Mouse (Mus musculus) erythroblast, embryonic 14.5 days (primary cell): ENCODE measurements around the gene Itgb6. TPM values are rescaled to one million over a fixed set of nuclear protein-coding genes. Genes with fewer than 3 reads are reported as not detected.

ENCODE experiments used
- H3K27me3 ChIP-seq: 2 replicates; pipeline ENCODE4 v1.6.1; 2012; ENCODE audit warnings: inconsistent platforms; ENCODE audit not compliant: control insufficient read depth
- H3K36me3 ChIP-seq: 2 replicates; pipeline ENCODE4 v1.6.1; 2012; ENCODE audit warnings: mild to moderate bottlenecking, inconsistent platforms; ENCODE audit not compliant: control insufficient read depth
- H3K4me1 ChIP-seq: 2 replicates; pipeline ENCODE4 v1.6.1; 2012; ENCODE audit warnings: inconsistent platforms; ENCODE audit not compliant: control insufficient read depth
- H3K4me3 ChIP-seq: replicated peaks from 2 replicates; pipeline ENCODE3; 2012; ENCODE audit warnings: moderate library complexity, mild to moderate bottlenecking, inconsistent platforms
- H3K9me3 ChIP-seq: 2 replicates; pipeline ENCODE4 v1.6.1; 2012; ENCODE audit warnings: low read length, inconsistent platforms, mixed read lengths; ENCODE audit not compliant: control insufficient read depth
- GATA1 ChIP-seq: IDR thresholded peaks from 2 replicates; pipeline ENCODE4 v1.6.1; 2012; ENCODE audit warnings: low read length, inconsistent platforms, mixed read lengths
- TAL1 ChIP-seq: IDR thresholded peaks from 3 replicates; pipeline ENCODE4 v1.6.1; 2012; ENCODE audit warnings: low read length, inconsistent platforms, mixed read lengths
- polyA plus RNA-seq: library from polyadenylated mRNA; stranded (reverse); fragments of >175 nt; gene quantifications from 2 replicates; pipeline ENCODE4 v1.2.3, GENCODE M21; 2012

Gene Itgb6
- polyA plus RNA-seq, 1 experiment: not detected

- no peaks in the 10 kb centered on the region for H3K4me1 ChIP-seq
- H3K27me3 ChIP-seq: no peaks in the 10 kb centered on the region
- H3K4me3 ChIP-seq: no peak overlapping the region
- no peak for TF ChIP-seq TAL1
- TF ChIP-seq GATA1: no peak
- H3K36me3 ChIP-seq: no peaks in the 10 kb centered on the region
- H3K9me3 ChIP-seq: no peaks in the 10 kb centered on the region
Observed at GRCm38 (mm10) chr2:60694563-60694962, 27.9 kb downstream of the Itgb6 start.

GRCm38 (mm10) chr2:60692239-60692638 is 30.2 kb downstream of the Itgb6 start:
- Histone ChIP-seq H3K4me1 (no peaks in the 10 kb centered on the region), H3K4me3 (no peak overlapping the region), H3K36me3 (no peaks in the 10 kb centered on the region), H3K27me3 (no peaks in the 10 kb centered on the region), H3K9me3 (no peaks in the 10 kb centered on the region)
- TF ChIP-seq TAL1: no peak
- no peak for TF ChIP-seq GATA1

GRCm38 (mm10) chr2:60690212-60690611 is 32.2 kb downstream of the Itgb6 start:
- Histone ChIP-seq H3K27me3 (no peaks in the 10 kb centered on the region), H3K4me1 (no peaks in the 10 kb centered on the region), H3K36me3 (no peaks in the 10 kb centered on the region), H3K9me3 (no peaks in the 10 kb centered on the region), H3K4me3 (no peak overlapping the region)
- no peak for TF ChIP-seq GATA1
- TF ChIP-seq TAL1: no peak

- H3K4me1 ChIP-seq: no peaks in the 10 kb centered on the region
- no peak overlapping the region for H3K4me3 ChIP-seq
- H3K9me3 ChIP-seq: no peaks in the 10 kb centered on the region
- no peaks in the 10 kb centered on the region for H3K36me3 ChIP-seq
- TF ChIP-seq GATA1 (no peak), TAL1 (no peak)
- H3K27me3 ChIP-seq: no peaks in the 10 kb centered on the region
Observed at GRCm38 (mm10) chr2:60688944-60689615, 33.4 kb downstream of the Itgb6 start.

GRCm38 (mm10) chr2:60688150-60688549 is 34.3 kb downstream of the Itgb6 start:
- TF ChIP-seq GATA1 (no peak), TAL1 (no peak)
- H3K36me3 ChIP-seq: no peaks in the 10 kb centered on the region
- no peak overlapping the region for H3K4me3 ChIP-seq
- no peaks in the 10 kb centered on the region for H3K9me3 ChIP-seq
- H3K4me1 ChIP-seq: no peaks in the 10 kb centered on the region
- no peaks in the 10 kb centered on the region for H3K27me3 ChIP-seq

GRCm38 (mm10) chr2:60685973-60686372 is 36.5 kb downstream of the Itgb6 start:
- Histone ChIP-seq H3K4me3 (no peak overlapping the region), H3K27me3 (no peaks in the 10 kb centered on the region), H3K4me1 (no peaks in the 10 kb centered on the region), H3K9me3 (no peaks in the 10 kb centered on the region), H3K36me3 (no peaks in the 10 kb centered on the region)
- TF ChIP-seq TAL1 (no peak), GATA1 (no peak)

GRCm38 (mm10) chr2:60684168-60684567 is 38.3 kb downstream of the Itgb6 start:
- no peaks in the 10 kb centered on the region for H3K4me1 ChIP-seq
- TF ChIP-seq GATA1 (no peak), TAL1 (no peak)

GRCm38 (mm10) chr2:60682554-60682953 is 39.9 kb downstream of the Itgb6 start:
- Histone ChIP-seq H3K27me3 (no peaks in the 10 kb centered on the region), H3K9me3 (no peaks in the 10 kb centered on the region), H3K36me3 (no peaks in the 10 kb centered on the region), H3K4me1 (no peaks in the 10 kb centered on the region), H3K4me3 (no peak overlapping the region)
- TF ChIP-seq TAL1 (no peak), GATA1 (no peak)

More at GRCm38 (mm10) chr2:60684168-60684567, 38.3 kb downstream of the Itgb6 start:
- Histone ChIP-seq H3K4me3 (no peak overlapping the region), H3K36me3 (no peaks in the 10 kb centered on the region), H3K27me3 (no peaks in the 10 kb centered on the region), H3K9me3 (no peaks in the 10 kb centered on the region)

- H3K36me3 ChIP-seq: no peaks in the 10 kb centered on the region
- H3K4me3 ChIP-seq: no peak overlapping the region
- H3K27me3 ChIP-seq: no peaks in the 10 kb centered on the region
- no peak for TF ChIP-seq GATA1
- TF ChIP-seq TAL1: no peak
- H3K4me1 ChIP-seq: no peaks in the 10 kb centered on the region
- no peaks in the 10 kb centered on the region for H3K9me3 ChIP-seq
Observed at GRCm38 (mm10) chr2:60674413-60674812, 48.0 kb downstream of the Itgb6 start.
